Mouse (Mus musculus): ENCODE measurements around the gene Acoxl.

- TF ChIP-seq POLR2A (IDR thresholded peaks at IDR 0.05; ENCODE audit: control insufficient read depth, extremely low read depth, insufficient read depth, low read length, poor library complexity), result no peak
- no peak for TF ChIP-seq CTCF (IDR thresholded peaks at IDR 0.05; ENCODE audit: borderline replicate concordance, control insufficient read depth, extremely low read depth, insufficient read depth, low read length, poor library complexity)
These were observed 298.2 kb downstream of the Acoxl start for GRCm38 (mm10) chr2:128136769-128137433.
